Mouse (Mus musculus) lung, postnatal 14 days (tissue): Measurements from ENCODE around the gene Cc2d1a.

Experiments
- DNase-seq: peaks from one replicate; pipeline ENCODE4 v3.0.0; 2021

The Cc2d1a gene

DNA sequence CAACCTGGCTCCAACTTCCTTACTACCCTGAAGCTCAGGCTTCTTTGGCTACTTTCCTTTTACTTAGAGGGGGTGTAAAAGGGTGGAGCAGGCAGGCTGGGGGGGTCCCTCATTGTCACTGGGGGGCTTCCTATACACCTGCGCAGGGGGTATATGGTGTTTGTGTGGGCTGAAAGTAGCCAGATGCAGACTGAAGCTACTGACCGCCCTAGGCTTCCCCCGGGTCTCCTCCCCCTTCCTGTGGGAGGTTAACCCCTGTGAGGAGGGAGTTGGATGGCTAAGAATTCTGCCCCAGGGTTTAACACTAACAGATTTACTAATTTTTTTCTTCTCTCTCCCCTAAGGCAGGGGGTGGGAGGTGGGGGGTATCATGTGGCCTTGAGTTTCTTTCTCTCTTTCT is 28.8 kb upstream of the Cc2d1a start:
- DNase-seq, result no peak

DNA sequence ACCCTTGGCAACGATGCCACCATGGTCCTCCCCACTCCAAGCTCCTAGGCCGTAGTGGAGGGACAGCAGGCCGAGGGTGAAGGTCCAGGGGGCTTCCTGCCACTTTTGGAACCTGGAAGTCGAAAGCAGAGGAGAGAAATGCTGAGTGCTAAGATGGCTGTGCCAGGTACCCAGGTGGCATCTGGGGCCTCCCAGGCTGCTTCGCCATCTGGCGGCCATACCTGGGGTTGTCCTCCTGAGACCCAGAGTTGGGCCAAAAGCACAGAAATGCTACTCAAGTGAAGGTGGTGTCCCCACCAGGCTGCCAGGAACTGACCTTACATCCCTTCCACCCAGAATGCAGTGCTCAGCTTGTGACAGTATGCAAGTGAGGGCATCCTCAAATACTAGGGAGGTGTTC is 26.1 kb upstream of the Cc2d1a start:
- peak; percentile 19 for DNase-seq

DNA sequence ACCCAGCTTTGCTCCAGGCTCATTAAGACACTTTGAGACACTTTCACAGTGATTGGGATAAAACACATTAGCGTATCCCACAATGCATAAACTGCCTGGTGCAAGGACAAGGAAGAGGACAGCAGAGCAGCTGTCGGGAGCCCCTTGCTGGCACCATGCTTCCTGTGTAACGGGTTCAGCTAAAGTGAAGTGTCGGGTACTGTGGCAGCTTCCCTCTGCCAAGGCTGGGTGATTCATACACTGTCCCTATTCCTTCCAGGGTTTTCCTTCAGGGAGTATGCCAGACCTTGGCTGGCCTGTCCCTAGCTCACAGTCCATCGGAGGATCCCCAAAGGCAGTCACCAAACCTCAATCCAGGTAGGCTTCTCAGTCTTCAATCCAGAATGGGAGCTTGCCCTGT is 22.4 kb upstream of the Cc2d1a start:
- no peak for DNase-seq

DNA sequence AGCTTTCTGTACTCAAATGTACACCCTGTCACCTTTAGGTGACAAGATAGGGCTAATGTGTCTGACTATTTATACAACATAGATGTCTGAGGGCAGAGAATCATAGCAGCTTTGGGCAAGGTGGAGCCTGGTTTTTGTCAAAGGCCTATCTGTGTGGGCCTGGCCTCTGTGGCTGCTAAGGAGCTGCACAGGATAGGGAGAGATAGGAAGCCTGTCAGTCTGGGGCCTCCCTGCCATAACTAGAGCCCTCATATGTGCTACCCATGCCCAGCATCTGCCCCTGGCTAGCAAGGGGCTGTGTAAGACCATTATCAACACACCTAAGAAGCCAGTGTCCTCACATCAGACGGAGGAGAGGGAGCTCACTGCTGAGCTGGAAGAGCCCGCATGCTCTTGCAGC is 20.0 kb upstream of the Cc2d1a start:
- DNase-seq, result no peak

DNA sequence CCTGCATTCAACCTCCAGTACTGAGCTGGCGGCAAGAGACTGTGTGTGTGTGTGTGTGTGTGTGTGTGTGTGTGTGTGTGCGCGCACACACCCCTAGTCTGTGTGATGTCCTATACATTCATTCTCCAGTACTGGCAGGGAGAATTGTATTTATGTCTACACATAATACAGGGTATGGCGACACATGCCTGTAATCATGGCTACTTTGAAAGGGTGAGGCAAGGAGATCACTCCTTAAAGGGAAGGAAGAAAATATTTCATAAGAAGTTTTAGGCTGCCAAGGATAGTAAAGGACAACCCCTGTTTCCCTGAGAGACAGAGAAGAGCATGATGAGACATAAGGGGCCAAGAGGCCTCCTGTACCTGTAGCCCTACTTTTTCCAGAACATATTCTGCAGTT is 9.9 kb upstream of the Cc2d1a start:
- DNase-seq, result no peak

DNA sequence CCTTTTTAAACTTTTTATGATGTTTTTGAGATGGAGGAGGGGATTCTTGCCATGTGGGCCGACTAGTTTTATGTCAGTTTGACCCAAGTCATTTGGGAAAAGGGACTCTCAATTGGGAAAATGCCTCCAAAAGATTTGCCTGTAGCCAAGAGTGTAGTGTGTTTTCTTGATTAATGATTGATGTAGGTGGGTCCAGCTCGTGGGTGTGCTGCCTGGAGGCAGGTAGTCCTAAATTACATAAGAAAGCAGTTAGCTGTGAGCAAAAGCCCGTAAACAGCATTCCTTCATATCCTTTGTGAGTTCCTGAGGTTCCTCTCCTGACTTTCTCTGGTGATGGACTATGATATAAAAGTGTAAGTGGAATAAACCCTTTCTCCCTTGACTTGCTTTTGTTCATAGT is 1.4 kb upstream of the Cc2d1a start:
- no peak for DNase-seq

DNA sequence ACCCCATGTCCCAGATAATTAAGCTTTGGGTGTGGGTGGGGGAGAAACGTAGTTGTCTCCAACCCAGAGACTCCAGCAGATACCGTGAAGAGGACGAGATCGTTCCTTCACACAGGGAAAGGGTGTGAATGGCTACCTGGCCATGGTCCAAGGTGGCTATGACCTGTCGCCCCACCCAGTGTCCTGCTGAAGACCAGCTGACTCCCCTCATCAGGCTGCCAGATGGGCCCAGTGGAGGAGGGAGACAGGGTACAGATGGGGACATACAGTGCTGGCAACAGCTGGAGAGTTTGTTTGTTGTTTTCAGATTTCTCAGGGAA is 755 bp upstream of the Cc2d1a start:
- DNase-seq, result peak; percentile 46

DNA sequence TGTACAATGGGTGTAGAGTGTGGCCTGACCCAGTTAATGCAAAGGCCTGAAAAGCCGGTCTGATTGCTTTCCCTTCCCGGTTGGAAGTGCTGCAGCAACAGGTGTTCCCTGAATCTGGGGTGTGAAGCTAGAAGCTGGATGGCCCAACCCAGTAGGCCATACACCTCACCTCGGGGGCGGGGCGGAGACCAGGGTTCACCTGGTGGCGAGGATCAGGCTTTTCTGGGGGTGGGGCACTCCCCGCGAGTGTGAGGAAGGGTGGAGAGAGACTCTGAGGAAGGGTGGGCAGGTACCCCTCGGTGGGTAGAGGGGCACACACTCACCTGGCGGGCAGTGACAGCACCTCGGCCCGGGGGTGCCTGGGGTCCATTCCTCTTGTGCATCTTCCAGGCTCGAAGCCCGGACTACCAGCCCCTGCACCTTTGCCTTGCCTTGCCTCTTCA is 391 bp downstream of the Cc2d1a start:
- DNase-seq, result peak; percentile 30

DNA sequence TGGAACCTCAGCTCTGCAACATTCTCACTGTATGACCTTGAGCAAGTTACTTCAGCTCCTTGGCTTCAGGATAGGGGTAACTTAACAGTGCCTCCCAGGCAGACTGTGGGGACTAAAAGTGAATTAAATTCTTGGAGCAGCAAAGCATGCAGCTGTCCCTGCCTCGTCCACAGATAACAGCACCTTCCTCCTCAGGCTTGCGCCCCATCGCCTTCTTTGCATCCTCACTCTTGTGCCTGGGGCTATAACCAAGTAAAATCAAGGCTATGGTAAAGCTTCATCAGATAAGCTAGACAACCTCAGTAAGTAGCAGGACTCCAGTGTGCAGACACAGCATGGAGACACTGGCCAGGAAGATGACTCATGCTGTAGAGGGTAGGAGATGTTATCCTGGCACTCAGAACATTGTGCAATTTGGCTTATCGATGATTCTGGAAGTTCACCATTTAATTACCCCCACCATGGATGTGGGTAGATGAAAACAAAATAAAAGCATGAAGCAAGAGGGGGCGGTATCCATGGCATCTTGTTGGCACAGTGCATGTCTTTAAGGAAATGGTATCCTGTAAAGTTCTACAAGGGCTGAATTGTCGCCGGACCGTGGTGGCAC is 3.0 kb downstream of the Cc2d1a start:
- no peak for DNase-seq

DNA sequence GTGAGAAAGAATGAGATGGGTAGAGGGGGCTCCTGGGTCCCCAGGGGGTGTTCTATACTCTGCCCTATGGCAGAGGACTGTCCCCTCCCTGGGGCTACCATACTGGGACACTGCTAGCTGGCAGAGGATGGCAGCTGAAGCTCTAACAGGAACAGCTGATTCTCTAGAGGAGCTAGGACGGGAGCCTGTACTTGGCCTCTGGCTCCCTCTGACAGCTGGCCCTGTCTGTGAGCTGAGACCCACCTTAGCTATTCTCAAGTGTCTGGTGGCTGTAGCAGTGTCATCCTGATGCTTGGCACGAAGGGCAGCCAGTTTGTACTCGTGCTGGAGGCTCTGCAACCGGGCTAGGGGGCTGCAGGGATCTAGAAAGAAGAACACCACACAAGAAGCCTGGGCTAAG is 6.9 kb downstream of the Cc2d1a start:
- no peak for DNase-seq

DNA sequence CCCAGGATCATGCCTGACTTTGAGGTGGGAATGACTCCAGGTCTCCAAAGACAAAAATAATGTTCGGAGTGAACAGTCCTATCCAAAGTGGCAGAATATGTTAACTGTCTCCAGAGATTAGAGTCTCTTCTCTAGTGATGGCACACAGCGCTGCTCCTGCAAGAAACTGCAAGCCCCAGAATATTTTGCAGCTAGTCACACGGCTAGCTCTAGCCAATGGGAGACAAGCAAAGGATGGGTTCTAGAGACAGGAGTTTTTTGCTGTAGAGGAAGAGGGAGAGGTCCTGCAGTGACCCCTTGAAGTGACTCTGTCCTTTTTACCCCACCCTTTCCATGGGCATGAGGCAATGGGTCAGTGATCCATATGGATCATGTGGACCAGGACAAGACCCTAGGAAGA is 9.9 kb downstream of the Cc2d1a start:
- DNase-seq, result no peak

DNA sequence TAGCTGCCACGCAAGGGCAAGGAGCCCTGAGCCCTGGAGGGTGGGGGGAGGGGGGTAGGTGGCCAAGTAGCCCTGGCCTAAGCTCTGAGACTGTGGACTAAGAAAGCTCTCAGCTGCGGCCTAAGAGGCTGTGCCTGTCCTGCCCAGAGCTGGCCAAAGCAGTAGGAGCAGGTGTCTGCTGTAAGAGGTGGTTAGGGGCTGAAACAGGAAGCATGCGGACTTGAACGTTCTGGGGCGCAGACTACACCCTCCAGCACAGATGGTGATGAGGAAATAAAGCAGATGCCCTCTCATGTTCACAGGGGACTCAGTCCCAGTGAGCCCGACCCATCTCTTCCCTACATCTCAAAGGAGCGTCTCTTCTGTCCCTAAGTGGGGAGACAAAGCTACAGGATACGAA is 15.5 kb downstream of the Cc2d1a start:
- DNase-seq, result no peak

DNA sequence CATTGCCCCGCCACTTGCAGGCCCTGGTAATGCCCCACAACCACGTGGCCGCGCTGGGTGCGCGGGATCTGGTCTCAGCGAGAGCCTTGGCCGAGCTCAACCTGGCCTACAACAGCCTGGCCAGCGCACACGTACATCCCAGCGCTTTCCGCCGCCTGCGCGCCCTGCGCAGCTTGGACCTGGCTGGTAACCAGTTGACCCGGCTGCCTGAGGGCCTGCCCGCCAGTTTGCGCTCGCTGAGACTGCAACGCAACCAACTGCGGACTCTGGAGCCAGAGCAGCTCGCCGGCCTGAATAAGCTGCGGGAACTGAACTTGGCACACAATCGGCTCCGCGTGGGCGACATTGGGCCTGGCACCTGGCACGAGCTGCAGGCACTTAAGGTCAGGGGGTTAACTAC is 16.9 kb downstream of the Cc2d1a start:
- DNase-seq, result no peak

DNA sequence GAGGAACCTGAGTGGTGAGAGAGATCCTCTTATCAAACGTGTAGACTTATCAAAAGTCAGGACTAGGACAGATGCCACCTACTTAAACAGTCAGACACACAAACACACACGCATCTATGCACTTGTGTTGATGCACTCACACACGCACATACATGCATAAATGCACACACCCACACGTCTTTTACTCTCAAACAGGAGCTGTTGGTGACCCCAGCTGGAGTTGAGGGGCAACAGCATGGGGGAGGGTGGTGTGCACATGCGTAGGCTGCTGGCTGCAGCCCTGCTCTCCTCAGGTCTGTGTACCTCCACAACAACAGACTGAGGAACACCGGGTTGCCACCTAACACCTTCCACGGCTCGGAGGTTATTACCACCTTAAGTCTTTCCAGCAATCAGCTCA is 19.5 kb downstream of the Cc2d1a start:
- DNase-seq, result no peak

DNA sequence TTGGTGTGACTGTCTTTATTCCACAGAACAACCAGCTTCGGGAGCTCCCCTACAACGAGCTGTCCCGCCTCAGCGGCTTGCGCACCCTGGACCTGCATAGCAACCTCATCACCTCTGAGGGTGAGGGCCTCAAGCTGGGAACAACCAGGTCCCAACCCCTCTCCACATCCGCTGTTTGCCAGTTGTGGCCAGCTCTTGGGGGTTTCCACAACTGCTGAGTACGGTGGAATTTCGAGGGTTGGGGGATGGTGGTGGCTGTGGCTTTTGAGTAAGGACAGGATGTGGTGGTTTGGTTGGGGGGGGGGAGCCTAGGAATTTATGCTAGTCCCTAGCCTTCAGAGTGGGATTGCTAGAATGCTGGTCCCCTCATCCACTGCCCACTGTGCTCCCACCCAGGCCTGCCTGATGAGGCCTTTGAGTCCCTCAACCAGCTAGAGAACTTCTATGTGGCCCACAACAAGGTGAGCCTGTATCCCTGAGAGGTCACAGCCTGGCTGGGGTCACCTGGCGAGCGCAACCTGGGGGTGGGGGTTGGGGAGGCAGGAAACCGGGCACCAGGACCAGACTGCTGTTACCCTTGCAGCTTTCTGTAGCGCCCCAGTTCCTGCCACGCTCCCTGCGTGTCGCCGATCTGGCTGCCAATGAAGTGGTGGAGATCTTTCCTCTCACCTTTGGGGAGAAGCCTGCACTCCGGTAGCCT is 20.4 kb downstream of the Cc2d1a start:
- no peak for DNase-seq

DNA sequence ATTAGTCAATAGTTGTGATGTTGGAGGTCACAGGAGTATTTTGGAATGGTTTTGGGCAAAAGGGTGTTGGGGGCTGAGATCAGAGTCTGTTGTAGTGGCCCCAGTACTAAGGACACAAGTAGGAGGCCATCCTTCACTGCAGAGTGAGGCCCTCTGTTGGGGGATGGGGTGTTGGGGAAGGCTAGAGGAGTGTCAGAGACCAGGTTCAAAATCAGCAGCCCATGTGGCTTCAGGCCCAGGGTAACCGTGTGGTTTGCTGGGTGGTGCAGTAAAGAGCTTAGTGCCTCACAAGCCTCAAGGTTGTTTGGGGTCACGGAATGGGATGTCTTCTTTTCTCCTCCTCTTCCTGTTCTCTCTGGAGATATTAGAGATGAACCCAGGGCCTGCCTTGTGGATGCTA is 21.0 kb downstream of the Cc2d1a start:
- no peak for DNase-seq

DNA sequence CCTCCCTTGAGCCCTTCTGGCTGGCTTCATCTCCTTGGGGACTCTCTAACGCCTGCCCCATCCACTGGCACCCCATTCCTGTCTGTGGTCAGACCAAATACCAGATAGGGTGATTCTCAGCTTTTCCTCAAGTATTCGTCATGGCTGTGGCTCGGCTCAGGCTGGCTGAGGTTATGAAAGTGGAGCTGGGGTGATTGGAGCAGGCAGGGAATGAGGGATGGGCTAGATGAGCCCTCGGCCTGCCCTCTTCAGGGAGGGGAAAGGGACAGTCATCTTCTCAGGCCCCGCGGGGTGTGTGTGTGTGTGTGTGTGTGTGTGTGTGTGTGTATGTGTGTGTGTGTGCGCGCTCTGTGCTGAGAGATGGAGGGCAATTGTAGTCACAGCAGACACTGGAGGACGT is 22.1 kb downstream of the Cc2d1a start, which contains the start of gene Podnl1:
Gene Podnl1 (plus strand): TSS at position 334 of the 400 bp plus-strand sequence.
- DNase-seq, result peak; percentile 36

DNA sequence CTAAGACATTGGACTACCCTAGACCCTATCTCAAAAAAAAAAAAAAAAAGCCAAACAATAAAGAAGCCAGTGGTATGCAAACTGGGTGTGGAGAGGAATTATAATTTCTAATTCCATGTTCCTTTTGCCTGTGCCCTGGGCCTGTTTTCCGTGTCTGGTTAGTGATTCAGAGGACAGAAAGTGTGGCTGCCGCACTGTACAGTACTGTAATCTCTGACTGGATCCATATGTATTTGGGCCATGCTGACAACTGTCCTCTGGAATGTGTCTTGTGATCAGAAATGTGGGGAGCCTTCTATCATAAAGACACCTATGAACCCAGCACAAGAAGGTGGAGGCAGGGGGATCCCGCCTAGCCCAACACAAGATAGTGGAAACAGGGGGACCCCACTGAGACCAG is 25.6 kb downstream of the Cc2d1a start:
- no peak for DNase-seq

DNA sequence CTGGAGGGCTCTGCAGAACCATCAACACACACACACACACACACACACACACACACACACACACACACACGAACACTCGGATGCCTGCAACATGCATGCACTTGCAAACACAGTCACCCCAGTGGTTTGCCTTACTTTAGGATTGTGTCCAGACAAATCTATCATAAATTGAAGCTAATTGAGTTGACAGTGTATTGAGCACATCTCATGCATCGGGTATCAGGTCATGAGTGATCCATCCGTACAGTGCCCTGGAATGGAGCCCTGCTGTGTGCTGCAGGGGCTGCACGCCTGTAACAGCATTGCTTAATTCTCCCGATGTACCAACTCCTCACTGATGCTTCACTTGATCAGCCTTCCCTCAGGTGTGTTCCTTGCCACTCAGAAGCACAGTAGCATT is 32.1 kb downstream of the Cc2d1a start:
- no peak for DNase-seq

DNA sequence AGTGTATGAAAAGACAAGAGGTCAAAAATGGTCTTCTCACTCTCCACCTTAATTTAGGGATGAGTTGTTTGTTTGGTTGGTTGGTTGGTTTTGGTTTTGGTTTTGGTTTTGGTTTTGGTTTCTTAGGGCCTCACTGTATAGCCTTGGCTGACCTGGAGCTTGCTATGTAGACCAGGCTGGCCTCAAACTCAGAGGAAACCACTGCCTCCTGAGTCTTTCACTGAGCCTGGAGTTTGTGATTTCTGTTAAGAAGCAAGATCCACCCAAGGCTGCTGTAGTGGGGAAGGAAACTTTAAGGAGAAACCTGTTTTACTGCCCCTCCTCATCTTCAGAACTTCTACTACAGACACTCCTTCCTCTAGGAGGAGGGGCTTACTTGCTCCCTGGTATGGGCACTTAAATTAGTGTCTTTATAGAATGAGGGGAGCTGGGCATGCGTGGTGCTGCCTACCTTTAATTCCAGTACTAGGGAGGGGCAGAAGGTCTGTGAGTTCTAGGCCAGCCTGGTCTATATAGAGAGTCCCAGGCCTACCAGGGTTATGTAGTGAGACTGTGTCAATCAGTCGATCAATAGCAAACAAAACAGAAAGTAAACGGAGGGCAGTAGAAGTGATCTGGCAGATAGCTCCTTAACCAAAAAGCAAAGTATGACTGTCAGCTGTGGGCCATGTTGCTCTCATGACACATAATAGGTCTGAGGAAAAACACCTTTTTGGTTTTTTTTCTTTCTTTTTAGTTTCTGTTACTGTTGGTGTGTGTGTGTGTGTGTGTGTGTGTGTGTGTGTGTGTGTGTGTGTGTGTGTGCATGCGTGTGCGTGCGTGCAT is 41.3 kb downstream of the Cc2d1a start:
- no peak for DNase-seq

DNA sequence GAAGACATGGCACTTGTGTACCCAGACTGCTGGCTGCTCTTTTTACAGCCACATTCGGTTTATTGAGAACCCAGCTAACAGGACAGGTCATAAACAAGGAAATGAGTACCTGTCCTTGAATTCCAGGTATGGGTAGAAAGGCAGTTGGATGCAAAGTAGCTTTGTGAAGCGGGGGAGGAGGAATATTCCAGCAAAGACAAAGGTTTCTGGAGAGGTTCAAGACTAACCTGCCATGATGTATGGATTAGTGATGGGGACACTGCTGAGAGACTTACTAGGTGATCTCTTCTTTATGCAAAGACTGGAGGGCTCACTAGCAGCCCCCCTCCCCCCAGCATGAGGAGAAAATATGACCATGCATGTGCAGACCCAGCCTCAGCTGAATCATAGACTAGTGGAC is 42.1 kb downstream of the Cc2d1a start:
- no peak for DNase-seq

DNA sequence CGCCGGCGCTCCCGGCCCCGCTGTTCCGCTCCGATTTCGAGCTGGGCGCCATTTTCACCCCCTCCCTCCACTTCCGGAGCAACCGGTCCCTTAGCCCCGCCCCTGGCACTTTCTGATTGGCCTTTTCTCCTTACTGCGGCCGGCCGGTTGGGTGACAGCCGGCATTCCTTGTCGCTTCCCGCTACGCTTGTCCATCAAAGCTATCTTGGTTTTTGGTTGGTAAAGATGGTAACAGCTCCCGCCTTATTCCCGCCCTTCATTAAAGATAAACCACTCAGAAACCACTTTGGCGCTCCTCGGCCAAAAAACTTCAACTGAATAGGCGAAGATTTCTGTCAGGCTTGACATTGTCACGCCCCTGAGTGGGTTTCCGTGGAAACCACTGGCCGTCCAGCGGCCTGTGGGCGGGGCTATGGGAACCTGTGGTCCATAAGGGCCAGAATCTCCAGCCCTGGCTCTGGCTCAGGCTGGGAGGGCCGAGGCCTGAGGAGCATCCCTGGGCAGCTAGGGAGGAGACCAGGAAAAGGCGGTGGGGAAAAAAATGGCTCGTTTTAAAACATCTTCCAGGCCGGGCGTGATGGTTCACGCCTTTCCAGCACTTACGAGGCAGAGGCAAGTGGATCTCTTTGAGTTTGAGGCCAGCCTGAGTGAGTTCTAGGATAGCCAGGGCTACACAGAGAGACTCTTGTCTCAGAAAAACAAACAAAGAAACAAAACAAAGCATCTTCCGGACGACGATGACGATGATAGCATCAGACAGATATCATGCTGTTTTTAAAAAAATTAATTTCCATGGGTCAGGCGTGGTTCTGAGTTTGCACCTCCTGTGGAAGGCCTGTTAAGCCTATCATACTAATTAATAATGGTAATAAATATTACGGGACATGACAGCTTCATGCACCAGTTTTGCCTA is 42.8 kb downstream of the Cc2d1a start, which contains the start of gene Dcaf15:
Gene Dcaf15 (minus strand): TSS at position 72 of the 913 bp plus-strand sequence.
- peak; percentile 99 for DNase-seq

DNA sequence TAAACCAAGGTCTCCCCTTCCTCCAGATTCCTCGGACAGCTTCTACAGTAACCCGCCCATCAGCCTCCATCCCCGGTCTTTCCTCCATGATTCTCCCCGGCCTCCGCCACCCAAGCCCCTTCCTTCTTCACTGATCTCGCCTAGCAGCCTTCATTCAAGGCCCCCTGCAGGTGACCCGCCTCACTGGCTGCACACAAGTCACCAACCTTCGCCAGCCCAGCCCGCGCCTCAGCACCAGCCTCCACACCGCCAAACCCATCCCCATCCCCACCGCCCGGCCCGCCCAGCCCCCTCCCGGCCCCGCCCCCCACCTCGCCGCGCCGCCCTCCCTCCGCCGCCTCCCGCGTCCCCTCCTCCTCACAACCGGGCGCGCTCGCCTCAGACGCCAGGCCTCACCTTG is 43.5 kb downstream of the Cc2d1a start:
- peak; percentile 62 for DNase-seq
